Mouse (Mus musculus) layer of hippocampus, adult 8-10 months (tissue): ENCODE measurements around the gene Ipcef1. TPM values are rescaled to one million over a fixed set of nuclear protein-coding genes. Genes with fewer than 3 reads are reported as not detected.
"Not testable (repeated sequence)": the region's sequence is repeated elsewhere in the genome, so short reads cannot be mapped to it uniquely, and the experiment has no call there.

Experiments used
- DNase-seq, 2 experiments: peaks; one replicate each; pipeline ENCODE4 v3.0.0; 2022; ENCODE audit warnings: low spot score in 2 of 2
- total RNA-seq, 4 experiments: library from RNA; stranded (reverse); gene quantifications; 2 replicates each; pipeline ENCODE4 v1.2.4; 2022

Gene Ipcef1
- total RNA-seq, 4 experiments from 2014 or later: 16.0 to 26.8 (median 22.0) TPM

DNA sequence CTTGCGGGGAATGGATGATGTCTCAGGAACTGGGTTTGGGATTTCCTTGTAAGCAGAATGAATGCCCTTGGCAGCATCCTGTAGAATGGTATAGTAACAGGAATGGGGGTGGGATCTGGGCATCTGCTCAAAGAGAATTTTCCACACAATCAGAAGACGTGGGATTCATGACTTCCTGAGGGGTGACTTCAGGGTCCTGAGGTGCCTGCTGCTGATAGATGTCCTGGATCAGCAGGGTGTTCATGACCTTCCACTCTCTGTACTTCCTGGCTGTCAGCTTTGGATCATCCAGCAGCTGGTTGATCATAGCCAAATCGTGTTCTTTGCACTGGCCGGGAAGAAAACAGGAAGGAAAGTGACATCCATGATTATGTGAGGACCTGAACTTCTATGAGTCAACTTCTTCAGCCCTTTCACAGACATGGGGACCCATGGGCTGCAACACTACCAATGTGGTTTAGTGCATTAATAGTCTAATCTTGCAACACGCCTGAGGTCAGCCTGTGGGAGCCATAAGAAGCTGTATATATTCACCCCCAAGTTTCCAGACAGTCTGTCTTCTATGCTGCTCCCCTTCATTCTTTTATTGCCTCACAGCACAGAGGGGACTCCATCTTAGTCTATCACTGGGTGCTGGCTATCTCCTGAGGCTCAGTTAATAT, 161.8 kb downstream of the Ipcef1 start:
- DNase-seq: no peak

DNA sequence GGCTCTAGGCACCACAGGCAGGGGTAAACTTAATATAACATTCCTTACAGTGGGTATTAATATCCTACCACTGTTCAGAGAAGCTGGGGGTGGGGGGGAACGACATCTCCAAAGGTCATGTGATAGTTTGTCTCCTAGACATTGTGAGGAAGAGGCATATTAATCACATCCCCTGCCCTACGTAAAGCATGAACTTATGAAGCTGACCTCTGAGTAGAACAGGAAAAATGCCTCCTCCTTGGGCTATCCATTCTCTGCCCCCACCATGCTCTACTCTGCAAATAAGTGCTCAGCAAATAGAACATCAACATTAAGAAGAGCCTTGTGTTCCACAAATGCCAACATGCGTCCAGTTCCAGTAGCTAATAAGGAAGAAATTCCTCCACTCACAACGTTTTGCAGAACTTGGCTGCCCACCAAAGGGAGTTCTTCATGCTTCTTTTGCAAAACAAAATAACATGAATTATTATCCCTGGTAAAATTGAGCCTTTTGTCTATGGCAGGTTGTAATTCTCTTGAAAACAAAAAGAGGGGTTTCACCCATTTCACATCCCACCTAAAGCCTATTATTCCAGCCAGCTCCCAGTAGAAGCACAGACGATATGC, 162.5 kb downstream of the Ipcef1 start:
- DNase-seq: no peak

DNA sequence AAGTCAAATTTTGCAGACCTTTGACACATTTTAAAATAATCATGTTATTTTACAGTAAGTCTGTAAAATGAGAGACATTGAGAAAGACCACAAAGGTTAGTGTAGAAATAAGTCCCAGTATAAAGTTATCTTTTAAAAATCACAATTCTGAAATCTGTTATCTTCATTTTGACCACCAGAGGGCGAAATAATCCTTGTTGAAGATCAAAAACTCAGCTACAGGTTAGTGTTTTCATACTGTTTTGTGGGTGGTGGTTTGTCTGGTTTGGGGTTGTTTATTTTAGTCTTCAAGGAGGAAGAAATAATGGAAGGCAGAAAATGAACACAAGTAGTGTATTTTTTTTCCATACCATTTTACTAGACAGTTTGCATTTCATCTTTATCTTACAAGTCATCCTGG, 166.8 kb downstream of the Ipcef1 start:
- no peak for DNase-seq

DNA sequence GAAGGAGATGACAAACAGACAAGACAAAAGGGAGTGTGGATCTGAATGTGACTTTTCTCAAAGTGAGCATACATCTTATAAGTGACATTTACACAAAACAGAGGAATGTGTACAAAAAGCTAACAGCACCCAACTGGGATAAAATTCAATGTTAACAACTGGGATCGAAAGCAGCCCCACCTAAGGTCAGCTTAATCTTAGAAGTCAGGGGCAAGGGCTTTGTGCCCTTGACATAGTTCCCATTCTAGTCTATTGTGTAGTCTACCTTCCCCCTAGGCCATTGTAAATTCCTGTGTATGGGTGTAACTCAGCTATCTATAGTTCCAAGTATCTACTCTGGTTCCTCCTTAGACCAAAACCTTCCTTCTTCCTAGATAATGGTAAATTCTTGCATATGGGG, 170.2 kb downstream of the Ipcef1 start:
- DNase-seq: not testable (repeated sequence)

DNA sequence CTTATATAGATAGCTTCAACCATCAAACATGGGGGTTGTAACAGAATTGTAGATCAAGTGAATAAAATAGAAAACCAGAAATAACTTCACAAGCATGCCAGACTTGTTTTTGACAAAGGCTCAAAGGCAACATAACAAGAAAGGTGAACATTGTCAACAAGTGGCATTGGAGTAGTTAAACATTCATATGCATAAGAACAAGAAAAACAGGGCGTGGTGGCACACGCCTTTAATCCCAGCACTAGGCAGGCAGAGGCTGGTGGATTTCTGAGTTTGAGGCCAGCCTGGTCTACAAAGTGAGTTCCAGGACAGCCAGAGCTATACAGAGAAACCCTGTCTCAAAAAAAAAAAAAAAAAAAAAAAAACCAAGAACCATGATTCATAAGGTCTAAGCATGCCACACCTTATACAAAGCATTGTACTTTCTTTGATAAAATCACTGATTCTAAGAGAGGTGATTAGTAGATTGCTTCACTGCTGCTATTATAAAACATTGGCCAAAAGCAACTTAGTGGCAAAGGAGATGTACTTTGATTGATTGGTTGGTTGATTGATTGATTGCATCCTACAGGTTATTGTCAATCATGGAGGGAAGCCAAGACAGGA, 173.9 kb downstream of the Ipcef1 start:
- DNase-seq: no peak

DNA sequence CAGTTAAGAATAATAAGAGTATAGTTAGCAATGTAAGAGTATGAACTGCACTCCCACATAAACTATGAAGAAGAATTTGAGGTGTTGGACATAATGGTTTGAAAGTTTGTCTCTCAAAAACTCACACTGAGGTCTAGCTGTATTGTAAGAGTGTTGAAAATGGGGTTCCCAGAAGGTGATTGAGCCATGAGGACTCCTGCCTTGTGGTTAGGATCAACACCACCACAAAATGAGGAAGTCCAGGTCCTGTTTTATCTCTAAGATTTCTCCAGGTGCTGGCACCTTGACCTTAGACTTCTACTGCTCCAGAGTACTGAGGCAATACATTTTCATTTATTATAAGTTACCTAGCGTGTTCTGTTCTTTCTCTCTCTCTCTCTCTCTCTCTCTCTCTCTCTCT, 178.4 kb downstream of the Ipcef1 start:
- DNase-seq: no peak

DNA sequence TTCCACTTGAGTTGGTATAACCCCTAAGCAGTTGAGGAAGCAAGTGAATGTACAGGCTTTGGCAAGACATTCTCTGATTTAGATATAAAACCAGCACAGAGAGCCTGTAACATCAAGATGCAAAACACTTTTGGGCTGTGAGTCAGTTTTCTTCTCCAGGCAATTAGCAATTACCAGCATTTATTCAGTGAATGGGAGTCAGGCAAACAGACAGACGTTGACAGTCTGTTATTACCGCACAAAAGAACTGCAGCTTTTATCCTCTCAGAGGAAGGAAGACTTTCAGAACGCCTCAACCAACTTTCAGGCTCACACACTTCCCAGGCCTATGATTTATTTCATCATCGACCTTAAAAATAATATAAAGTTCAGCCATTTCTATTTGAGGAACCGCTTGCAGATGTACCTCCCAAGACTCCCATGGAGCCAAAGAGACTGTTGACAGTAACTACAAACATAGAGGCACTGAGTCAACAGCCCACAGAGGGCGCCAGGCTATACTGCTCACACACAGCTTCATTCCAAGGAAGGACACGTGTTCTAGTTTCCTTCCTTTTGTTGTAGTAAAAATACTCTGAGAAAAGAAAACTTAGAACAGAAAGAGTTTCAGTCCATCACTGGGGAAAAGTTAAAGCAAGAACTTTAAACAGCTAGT, 180.7 kb downstream of the Ipcef1 start:
- DNase-seq: no peak

DNA sequence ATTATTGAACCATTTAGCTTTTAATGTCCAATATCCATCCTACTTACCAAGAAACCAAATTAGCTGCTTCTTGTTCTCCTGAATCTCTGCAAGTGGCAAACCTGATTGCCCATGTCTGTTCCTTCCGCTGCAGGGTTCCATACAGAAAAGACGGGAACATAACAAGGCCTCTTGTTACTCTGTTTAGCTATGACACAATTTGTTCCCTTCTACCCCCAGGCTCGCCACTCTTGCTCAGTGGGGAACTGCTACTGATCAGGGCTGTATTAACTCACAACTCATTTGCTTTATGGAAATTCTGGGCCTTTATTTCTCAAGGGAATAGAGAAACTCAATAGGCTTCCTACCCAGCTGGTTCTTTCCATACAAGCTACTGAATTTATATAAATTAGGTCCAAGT, 196.5 kb downstream of the Ipcef1 start:
- no peak for DNase-seq

DNA sequence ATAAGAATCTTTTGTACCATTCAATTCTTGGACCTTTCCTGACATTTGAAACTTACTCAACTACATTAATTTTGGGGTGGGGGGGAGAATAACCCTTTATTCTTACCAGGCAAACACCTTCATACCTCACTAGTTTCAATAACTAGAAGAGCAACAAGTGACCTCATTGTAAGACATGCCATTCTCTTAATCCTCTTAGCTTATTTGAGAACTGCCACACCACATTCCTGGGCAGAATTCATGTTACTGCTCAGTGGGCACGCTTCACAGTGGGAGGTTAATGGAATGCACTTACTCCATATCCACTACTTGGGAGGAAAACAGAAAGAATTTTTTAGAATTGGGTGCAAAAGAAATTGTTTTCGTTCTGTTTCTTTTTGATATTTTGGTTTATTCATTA, 203.4 kb downstream of the Ipcef1 start:
- DNase-seq: no peak

DNA sequence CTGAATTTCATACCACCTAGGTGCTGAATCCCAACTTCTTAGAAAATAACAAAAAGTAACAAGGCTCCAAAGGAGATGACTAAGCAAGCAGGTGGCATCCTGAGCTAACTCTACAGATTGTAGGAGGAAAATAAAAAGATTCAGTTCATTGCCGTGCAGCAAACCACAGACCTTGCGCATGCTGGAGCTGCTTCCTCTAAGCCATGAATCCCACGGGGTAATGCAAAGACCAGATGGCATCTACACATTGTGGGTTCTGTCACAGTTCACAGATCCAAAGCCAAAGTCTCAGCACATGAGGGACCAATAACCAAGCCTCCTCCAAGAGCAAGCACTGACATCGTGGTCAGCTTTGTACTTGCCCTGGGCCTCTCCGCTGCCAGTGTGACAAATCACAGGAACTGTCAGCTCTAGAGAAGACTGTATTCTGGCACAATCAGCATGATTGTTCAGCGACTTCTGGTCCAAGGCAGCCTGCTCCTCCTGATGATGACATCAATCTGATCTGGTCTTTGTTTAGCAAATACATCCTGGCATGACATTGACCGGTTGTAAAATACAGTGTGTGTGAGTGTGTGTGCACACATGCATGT, 204.0 kb downstream of the Ipcef1 start:
- peak; percentile 15 to 22 for DNase-seq

DNA sequence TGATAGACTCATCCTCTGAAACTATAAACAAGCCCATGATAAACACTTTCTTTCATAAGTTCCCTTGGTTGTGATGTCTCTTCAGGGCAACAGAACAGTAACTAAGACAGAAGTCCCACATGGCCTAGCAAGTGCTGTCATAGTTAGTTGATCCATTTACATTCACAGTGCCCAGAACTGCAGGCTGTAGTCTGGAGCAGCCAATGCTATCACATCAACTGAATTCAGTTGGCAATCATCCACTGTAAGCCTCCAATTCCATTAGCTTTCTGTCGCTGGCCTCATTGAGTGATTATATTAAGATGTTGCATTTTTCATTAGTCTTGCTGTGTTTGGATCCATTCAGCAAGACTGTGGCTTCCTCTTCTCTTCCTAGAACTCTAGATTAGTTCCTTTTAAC, 206.0 kb downstream of the Ipcef1 start:
- no peak for DNase-seq

DNA sequence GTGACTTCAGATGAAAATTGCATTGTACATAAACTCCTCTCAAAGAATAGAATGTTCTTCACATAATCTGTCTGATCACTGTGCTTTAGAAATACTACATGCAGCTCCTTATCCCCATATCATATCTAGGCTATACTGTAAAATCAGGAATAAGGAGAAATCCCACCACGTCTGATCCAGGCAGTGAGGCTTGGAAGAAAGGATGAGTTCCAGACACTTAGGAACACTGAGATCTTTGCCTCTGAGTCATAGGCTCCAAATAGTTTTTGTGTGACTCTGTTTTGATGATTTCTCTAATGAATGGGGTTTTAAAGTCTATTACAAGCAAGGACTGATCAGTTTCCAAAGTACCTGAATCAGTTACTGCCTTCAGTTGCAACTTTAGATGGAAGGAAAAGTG, 210.1 kb downstream of the Ipcef1 start:
- no peak for DNase-seq

Other genes with a start within 250 kb of the Ipcef1 start
- gene Cnksr3, start 159.8 kb upstream of the Ipcef1 start, total RNA-seq: 1 to 10 TPM; 3.4 to 5.4 (median 4.4) TPM